Mouse (Mus musculus) thymus, adult 18-20 months (tissue): ENCODE results near the gene Selenon.
A peak's percentile ranks its signal among the peaks of the same experiment; 100 is the strongest.

Source experiments
- DNase-seq, 2 experiments: peaks; one replicate each; pipeline ENCODE4 v3.0.0; 2022; ENCODE audit warnings: mixed read lengths in 2 of 2

Selenon gene

DNA sequence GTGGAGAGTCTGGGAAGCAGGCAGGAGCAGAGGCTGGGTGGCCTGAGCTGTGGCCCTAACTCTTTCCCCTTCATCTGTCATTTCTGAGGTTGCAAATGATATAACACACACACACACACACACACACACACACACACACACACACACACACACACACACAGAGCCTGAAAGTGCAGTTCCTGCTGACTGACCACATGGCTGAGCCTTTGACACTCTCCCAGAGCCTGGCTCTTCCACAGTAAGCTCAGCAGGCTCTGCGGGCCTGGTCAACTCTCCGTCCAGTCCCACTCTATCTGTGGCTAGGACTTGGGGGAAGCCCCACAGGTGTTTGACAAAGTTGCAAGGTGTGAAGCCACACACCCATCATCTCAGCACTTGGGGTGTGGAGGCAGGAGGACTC is 25.3 kb upstream of the Selenon start:
- no peak for DNase-seq

DNA sequence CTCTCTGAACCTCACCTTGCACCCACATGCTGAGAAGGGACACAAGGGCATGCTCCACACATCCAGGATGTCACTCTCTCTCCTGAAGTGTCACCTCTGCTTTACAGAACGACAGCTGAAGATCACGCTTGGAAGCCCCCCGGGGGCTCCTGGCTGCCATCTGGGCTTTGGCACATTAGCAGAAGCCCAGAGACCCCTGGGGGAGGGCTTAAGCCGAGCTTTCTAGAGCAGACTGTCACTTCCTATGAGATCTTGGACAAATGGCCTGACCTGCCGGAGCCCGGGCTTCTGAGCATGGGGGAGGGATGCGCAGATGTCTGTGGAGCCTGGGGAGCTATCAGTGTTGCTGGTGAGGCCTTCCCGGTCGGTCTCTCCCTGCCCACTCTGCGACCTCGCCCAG is 23.5 kb upstream of the Selenon start:
- no peak for DNase-seq

DNA sequence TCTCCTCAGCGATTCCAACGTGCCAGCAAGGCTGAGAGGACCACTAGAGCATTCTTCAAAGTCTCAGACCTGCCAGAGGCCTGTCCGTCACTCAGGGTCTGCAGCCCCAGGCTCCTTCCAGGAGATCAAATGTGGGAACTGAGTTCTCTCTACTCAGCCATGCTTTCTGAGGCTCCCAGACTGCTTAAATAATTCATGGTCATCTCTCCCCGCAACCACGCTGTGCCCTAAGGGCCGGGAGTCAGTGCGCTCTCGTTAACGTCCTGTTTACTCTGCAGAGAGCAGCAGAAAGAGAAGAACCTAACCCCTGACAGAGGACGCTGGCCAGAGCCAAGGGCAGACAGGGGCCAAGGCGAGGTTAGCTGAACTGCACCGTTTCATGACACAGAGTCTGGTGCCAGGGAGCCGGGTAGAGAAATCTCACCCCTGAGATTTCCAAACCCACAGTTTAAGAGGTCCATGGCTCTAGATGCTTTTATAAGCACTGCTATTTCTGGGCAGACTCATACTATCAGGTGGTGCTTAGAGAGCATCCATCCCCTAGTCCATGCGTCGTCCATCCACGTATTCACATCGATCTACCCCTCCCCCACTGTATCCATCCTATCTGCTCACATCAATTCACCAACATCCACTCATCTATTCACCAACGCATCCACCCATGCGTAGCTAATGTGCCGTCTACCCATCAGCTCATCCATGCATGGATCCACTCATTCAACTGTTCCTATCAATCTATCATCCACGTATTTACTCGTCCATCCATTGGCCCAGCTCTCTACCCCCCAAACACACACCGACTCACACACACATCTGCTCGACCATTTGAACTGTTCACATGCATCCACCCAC is 20.7 kb upstream of the Selenon start:
- DNase-seq, result no peak

DNA sequence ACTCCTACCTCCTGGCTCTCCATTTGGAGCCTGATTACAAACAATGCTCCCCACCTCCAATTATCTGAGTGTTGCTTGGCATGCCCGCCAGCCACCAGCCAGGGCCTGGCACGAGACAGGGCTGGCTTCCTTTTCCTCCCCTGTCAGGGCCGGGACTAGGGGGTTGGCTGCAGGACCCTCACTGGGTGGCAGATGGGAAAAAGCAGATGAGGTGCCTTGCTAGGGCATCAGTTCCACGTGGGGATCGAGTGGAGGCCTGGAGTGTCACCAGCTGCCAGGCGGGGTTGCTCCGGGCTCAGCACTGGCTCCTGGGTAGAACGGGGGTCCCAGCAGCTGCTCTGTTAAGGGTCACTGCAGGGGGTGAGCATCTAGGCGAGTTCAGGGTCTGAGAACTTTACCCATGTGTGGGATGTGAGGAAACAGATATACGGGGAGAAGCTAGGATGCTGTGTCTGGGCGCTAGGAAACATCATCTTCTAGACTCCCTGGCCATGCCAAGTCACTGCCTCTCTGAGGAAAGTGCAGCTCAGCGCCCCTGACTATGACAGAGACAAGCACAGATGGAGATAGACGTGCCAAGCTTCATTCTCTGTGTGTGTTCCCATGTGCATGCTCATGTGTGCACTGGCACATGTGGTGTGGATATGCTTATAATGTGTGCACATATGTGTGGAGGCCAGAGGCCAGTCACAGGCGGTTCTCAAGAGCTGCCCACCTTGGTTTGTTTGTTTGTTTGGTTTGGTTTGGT is 18.9 kb upstream of the Selenon start:
- DNase-seq, result no peak

DNA sequence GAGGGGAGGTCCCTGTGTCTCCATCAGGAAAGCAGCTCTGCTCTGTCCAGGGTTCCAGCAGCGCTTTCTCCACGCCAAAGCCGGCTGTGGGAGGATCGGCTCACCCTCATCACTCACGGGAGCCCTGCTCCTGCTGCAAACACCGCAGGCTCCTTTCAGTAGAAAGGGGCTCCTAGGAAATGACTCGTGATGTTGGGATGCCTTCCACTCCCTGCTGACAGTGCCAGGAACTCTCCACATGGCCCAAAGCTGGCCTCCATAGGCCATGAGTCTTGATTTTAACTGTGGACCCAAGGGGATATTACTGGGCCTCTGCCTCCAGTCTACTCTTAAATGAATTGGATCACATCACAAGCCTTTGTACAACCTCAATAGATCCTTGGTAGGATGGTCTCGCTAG is 17.9 kb upstream of the Selenon start:
- DNase-seq, result no peak

DNA sequence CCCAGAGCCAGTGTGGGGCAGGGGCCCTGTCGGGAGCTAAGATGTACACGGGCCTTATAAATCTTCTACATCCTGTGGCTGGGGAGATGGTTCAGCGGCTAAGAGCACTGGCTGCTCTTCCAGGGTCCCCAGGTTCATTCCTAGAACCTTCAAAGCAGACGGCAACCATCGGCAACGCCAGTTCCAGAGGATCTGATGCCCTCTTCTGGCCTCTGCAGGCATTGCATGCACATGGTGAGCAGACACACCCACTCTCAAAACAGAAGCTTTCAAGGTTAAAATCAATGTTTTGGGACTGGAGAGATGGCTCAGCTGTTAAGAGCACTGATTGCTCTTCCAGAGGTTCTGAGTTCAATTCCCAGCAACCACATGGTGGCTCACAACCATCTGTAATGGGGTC is 17.2 kb upstream of the Selenon start:
- no peak for DNase-seq

DNA sequence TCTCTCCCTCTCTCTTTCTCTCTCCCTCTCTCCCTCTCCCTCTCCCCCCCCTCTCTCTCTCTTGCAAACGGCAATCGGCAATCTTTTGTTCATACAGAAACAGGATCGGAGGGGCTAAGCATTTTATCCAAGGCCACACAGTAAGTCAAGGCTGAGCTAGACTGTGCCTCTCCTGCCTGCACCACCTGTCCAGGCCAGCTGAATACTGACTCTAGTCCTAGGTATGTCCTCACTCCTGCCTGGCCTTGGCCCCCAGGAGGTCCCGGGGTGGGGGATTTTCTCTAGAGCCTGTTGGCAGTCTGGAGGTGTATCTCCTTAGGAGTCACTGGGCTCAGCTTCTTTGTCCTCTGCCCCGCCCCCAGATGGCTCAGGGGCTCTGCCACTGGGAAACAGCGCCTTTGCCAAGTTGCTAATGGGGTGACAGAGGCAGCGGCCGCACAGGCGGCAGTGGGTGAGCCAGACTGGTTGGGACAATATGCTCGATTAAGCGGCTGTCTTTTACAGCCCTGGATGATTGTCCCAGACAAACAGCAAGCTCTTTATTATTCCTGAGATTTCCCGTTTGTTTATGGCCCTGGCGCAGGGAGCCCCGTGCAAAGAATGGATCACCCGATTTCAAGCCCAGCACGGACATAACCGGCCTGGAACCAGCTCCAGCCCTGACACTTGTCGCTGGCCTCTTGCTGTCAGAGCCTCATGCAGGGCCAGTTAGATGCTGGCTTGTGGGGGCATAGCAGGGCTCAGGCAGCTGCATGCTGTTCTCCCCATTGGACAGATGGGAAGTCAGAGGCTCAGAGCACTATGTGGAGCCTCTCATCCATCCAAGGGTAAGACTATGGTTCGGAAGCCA is 15.6 kb upstream of the Selenon start:
- no peak for DNase-seq

DNA sequence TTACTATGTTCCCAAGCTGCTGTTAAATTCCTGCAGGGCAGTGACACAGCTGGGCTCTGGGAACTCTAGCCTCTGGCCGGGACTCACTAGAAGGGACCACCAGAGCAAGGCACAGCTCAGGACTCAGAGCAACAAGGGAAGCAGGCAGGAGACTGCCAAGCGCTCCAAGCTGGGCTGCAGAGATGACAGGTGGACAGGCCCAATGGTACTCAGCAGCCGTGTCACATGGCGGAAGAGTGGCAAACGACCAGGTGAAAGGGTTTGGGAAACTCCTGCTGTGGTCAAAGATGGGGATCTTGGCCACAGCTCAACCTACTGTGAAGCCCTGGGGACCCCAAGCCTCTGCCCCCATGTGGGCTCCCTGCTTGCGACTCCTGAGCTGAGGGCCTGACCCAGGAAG is 12.1 kb upstream of the Selenon start:
- no peak for DNase-seq

DNA sequence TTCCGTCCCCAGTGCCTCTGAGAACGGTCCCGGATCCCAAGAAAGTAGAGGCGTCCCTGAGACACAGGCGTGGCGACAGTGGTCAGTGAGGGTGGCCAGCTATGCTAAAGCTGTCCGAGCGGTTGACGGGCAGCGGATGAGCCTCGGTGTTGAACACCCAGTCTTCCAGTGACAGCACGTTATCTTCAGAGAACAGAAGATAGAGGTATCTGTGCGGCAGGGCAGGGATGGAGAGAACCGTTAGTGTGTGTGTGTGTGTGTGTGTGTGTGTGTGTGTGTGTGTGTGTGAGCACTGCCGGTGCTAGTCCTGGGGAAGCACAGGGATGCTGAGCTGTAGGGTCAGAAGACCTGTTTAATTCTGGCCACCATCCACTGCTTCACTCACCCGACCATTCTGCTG is 11.7 kb upstream of the Selenon start:
- DNase-seq, result no peak

DNA sequence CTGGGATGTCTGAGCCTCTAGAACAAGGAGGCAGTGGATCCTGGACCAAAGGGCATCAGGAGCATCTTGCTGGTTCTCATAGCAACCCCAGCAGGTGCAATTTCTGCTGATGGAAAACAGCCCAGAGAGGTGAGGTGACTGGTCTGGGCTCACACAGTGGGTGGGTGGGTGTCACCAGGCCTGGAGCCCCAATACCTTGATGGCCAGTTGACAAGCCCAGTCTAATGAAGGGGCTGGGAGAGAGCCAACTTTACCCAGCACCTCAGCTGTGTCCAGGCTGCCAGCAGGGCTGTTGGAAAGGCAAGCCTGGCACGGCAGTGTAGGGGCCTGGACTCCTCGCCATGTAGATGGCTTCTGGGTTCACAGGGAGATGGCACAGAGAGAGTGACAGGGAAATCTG is 10.0 kb upstream of the Selenon start:
- DNase-seq, result no peak

DNA sequence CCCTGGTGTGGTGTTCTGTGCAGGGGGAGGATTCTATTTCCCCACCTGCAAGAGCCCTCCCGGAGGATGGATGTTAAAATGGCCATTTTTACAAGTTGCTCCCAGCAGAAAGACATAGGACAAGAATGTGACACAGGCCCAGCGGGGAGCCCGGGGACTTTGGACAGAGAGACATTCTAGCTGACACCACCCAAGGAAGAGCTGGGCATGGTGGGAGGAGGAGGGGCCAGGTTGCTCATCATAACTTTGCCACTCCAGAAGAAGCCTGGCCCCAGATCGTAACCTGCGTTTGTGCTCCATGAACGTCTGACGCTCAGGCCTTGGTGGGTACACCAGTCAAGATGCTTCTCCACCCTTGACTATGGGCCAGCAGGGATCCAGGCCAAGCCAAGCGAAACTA is 8.7 kb upstream of the Selenon start:
- DNase-seq, result no peak

DNA sequence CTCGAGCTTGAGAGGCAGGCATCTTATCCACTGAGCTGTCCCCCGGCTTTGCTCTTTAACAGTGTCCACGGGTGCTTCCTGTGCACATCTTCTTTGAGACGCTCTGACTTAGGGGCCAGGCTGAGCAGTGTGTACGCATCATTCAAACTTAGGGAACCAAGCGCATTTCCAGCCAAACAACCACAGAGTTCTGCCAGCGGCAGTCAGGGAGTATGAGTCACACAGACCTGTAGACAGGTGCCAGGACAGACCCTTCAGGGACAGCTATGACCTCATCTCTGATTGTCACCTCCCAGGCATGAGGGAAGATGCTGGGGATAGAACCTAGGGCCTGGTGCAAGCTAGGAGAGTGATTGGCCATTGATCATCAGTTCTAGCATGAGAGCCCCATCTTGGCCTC is 7.2 kb upstream of the Selenon start:
- no peak for DNase-seq

DNA sequence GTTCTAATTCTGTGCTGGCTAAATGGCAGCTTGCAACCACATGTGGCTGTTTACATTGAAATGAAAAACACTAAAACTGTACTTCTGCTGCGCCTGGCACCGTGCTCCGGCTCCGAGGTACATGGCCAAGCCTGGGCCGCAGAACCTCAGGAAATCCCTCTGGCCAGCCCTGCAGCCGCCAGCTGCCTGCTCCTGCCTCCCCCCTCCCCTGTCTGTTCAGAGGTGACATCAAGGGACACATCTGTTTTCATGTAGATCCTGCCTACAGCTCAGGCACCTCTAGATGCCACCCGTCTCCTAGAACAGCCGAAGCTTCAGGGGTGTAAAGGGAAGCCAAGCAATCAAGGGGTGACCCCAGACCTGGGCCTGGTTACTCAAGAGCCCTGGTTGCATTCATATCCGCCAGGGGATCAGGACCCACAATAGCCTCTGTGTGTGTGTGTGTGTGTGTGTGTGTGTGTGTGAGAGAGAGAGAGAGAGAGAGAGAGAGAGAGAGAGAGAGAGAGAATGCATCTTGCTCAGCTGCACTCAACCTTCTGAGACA is 6.7 kb upstream of the Selenon start:
- peak in 1 of 2 experiments; percentile 30 for DNase-seq

DNA sequence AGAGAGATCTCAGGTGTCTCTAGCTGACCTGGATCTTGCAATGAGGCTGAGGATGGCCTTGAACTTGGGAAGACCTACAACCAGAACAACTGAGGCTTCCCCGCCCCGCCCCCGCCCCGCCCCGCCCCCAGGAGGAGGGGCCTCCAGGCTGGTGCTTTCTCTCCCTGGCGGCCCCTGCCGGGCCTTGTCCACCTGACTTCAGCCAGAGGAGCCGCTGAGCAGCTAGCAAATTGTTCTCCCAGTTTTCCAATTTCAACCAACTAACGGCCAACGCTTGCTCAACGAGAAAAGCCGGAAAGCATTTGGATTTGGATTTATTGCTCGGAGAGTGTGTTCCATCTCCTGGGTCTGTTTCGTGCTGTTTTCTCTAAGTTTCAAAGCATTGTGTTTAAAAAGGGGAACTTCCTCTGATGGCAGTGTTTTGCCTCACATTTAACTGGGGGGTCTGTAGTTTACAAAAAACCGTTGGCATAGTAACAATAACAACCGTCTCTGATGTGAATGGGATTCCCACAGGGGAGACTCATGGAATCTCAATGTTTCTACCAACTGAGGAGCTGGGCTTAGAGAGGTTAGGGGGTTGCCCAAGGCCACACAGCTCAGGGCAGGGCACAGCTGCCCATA is 5.8 kb upstream of the Selenon start:
- no peak for DNase-seq

DNA sequence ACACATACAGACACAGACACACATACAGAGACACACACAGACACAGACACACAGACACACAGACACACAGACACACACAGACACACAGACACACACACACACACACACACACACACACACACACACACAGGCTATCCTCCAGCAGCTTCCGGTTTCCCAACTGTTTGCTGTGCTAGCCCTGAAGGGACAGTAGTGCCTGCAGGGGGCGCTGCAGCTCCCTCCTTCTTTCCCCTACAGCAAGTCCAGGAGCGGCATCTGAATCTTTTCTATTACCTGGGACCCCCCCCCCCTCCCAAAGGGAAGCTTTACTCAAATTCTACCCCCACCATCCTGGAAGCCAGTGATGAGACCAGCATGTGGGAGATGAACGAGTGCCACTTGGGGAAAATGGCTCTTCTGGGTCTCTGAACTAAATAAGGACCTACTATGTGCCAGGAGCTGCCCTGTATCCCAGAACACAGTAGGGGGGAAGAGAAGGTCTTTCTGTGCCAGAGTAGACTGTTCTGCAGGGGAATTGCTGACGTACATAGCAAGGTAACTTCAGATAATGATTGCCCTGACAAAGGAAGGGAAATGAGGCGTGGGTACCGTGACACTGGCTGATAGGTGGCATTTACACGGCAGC is 4.1 kb upstream of the Selenon start:
- no peak for DNase-seq

DNA sequence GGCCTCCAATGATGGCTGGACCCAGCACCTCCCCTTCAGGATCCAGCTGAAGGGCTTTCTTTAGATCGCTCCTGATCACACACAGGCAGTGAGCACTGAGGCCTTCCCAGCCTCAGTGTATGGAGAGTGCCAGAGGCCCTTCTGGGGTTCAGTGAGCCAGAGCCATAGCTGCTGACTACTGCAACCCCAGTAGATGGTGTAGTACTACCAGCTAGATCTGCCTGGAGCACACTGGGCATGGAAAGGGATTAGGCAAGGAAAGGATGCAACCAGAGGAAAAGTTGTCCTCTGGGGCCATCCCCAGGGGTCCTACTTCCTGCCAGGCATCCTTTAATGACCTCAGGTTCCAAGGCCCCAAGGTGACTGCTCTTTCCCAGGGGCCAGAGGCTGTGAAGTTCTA is 1.7 kb upstream of the Selenon start:
- DNase-seq, result no peak

DNA sequence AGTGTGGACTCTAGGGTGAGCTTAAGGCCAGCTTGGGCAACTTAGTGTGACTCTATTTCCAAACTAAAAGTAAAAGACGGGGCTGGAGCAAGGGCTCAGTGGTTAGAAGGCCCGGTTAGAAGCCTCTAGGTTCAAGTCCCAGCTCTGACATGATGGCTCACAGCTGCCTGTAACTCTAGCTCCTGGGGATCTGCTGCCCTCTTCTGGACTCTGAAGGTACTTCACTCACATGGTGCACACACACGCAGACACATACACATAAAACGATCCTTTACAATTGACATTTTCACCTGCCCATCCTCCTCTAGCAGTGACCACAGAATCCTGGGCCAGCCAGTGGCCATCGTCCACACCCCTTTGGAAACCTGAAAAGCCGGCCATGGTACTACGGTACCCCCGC is 2.1 kb downstream of the Selenon start:
- DNase-seq, result no peak

DNA sequence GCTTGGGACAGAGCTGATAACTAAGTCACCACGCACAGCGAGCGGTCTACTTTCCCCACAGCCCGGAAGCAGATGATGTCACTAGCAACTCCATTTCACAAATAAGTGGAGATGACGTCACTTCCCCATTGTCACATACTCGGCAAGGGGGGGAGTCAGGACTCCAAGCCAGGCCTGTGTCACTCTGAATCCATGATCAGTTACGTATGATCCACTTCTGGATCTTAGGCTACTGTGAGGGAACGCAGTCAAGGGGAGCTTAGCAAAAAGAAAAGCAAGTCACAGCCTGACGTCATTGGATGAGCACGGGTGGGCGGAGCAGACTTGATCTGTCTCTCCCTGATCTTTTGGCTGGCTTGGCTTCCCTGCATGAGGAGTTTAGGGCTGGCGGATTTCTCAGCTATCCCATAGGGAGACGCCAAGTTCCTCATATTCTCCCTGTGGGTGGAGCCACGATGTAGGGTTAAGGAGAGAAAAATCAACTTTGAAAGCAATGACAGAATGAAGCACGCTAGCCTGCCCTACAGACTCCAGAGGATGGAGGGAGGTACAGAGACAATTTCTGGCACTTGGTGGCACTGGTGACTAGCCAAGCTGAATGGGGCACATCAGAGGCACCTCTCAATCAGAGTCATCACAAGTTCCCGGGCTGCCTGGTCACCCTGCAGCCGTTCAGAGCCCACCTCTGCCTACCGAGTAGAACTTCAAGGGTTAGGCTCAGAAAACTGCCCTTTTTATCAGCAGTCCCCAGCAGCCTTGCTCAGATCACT is 3.6 kb downstream of the Selenon start:
- no peak for DNase-seq

DNA sequence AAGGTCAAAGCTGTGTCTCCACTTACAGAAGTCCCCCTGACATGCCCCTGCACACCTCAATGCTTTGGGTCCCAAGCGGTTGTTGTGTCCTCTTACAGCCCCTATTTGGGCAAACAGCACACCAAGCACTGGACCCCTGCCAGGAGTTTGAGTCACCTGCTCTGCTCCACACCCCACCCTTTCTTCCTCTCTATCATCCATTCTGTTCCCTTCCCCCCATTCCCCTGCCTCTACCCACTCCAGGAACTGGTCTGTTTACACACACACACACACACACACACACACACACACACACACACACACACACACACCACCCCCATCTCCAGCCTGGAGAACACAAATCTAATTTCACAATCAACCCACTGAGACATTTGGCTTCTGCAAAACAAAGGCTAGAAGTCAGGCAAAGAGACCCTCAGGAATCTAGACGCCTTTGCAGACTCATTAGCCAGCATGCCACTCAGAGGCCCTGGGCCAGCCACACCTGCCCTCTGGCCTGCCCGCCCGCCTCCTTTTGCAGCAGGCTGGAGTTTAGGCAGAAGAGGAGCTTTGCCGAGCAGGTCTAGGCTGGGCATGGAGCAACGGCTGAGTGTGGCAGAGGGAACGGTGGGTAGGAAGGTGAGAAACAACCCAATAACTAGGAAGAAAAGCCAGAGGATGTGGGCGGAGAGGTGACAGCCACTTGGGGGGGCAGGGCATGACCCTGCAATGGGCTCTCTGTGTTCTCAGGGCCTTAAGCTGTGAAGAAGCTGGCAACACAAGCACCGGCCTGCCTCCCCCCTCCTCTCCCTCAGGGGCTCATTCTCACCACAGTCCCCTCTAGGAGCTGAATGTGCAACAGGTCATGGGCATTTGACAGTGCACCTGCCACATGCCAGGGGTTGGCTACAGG is 4.9 kb downstream of the Selenon start:
- no peak for DNase-seq

DNA sequence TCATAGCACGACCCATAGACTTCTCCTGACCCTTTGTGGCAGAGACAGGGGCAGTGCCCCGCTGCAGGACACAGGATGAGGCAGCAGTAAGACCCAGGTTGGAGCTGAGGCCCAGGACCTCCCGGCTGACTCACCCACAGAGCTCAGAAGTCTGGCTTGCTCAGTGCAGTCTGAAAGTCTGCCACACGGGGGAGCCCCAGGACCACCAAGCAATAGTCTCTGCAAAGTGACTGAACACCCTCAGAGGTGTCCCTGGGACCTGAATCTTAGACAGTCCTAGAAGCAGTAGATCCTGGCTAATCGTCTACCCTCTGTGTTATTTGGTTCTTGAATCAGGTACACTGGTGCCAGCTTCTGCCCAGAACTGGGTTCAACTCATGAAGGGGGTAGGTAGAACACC is 8.7 kb downstream of the Selenon start:
- DNase-seq, result peak; percentile 69 to 72
